Mouse (Mus musculus) hindbrain, embryonic 14.5 days (tissue): Measurements from ENCODE around the gene Dedd2. TPM values are rescaled to one million over a fixed set of nuclear protein-coding genes. Genes with fewer than 3 reads are reported as not detected.
A peak's percentile ranks its signal among the peaks of the same experiment; 100 is the strongest.

ENCODE experiments used
- ATAC-seq: fragments of 200-750 bp; cut with Nextera tagmentation; 2 replicates; pipeline ENCODE4 v1.8.0; 2017; ENCODE audit warnings: moderate number of reproducible peaks, mild to moderate bottlenecking, moderate TSS enrichment, moderate library complexity; ENCODE audit not compliant: low FRiP score
- DNase-seq: peaks from one replicate; pipeline ENCODE4 v3.0.0-alpha.2; 2015; ENCODE audit warnings: low spot score
- H3K27ac ChIP-seq: fragments of 300-500 bp; sonication (generic); 2 replicates; pipeline ENCODE4 v1.5.1; 2014; ENCODE audit warnings: mild to moderate bottlenecking, moderate library complexity
- H3K27me3 ChIP-seq: fragments of 300-500 bp; sonication (generic); 2 replicates; pipeline ENCODE4 v1.6.1; 2014; ENCODE audit warnings: mild to moderate bottlenecking, low read length, mixed read lengths; ENCODE audit not compliant: control insufficient read depth, insufficient read depth
- H3K36me3 ChIP-seq: fragments of 300-500 bp; sonication (generic); replicated peaks from 2 replicates; pipeline ENCODE4 v1.6.1; 2014; ENCODE audit not compliant: control insufficient read depth, insufficient read depth
- H3K4me1 ChIP-seq: fragments of 300-500 bp; sonication (generic); replicated peaks from 2 replicates; pipeline ENCODE4 v1.6.1; 2014; ENCODE audit warnings: antibody characterized with exemption, low read length, mixed read lengths; ENCODE audit not compliant: control insufficient read depth, insufficient read depth
- H3K4me2 ChIP-seq: fragments of 300-500 bp; sonication (generic); replicated peaks from 2 replicates; pipeline ENCODE4 v1.6.1; 2014; ENCODE audit warnings: mild to moderate bottlenecking, moderate library complexity
- H3K4me3 ChIP-seq: fragments of 300-500 bp; sonication (generic); replicated peaks from 2 replicates; pipeline ENCODE4 v1.5.1; 2014; ENCODE audit warnings: mild to moderate bottlenecking, low read length
- H3K9ac ChIP-seq: fragments of 300-500 bp; sonication (generic); 2 replicates; pipeline ENCODE4 v1.6.1; 2014
- H3K9me3 ChIP-seq: fragments of 300-500 bp; sonication (generic); 2 replicates; pipeline ENCODE4 v1.6.1; 2016; ENCODE audit warnings: low read length; ENCODE audit not compliant: control insufficient read depth
- WGBS: fragments of 180-500 bp; shearing (Covaris S2); extraction: QIAGEN DNeasy Blood & Tissue Kit; methylation state at CpG from one replicate; pipeline ENCODE4 v1.1.7; 2014; 5-methylcytosine and 5-hydroxymethylcytosine counted together
- polyA plus RNA-seq: library from polyadenylated mRNA; unstranded; fragments of >200 nt; fragmentation: Nextera tagmentation; extraction: Ambion mirVana; gene quantifications from 2 replicates; pipeline ENCODE4 v1.2.1, GENCODE M21; 2014

The Dedd2 gene
- polyA plus RNA-seq, 1 experiment from 2014 or later, result 13.8 TPM

- H3K4me2 ChIP-seq, result peak overlapping the region; percentile 76
- no peak for DNase-seq
- WGBS, result under 1% methylated on average over 17 of the region's 17 CpGs
Measured at GRCm38 (mm10) chr7:25178317-25178716, 42.1 kb downstream of the Dedd2 start.

GRCm38 (mm10) chr7:25174343-25174742, 46.1 kb downstream of the Dedd2 start:
- Histone ChIP-seq H3K9me3 (no peaks in the 10 kb centered on the region), H3K4me2 (peak overlapping the region; percentile 76), H3K4me3 (no peak overlapping the region), H3K9ac (peak overlapping the region; percentile 12; the same call in 1 of the 2 replicates), H3K4me1 (peaks cover 53% of the 10 kb centered on the region), H3K36me3 (no peaks in the 10 kb centered on the region), H3K27me3 (no peaks in the 10 kb centered on the region), H3K27ac (peak overlapping the region; percentile 61)
- ATAC-seq, result 0 out of 2 replicates have a peak, but pooled peaks have one; percentile 9
- DNase-seq, result no peak
- 30% methylated on average over 10 of the region's 11 CpGs for WGBS

More at GRCm38 (mm10) chr7:25178317-25178716, 42.1 kb downstream of the Dedd2 start:
- H3K4me3 ChIP-seq, result peak overlapping the region; percentile 49
- H3K27me3 ChIP-seq, result peaks cover 14% of the 10 kb centered on the region; the same call in 1 of the 2 replicates
- no peak for ATAC-seq
- H3K9me3 ChIP-seq, result no peaks in the 10 kb centered on the region
- H3K4me1 ChIP-seq, result peaks cover 64% of the 10 kb centered on the region
- H3K9ac ChIP-seq, result peak overlapping the region; percentile 80
- peak overlapping the region; percentile 94 for H3K27ac ChIP-seq
- H3K36me3 ChIP-seq, result no peaks in the 10 kb centered on the region

GRCm38 (mm10) chr7:25172669-25173068, 47.7 kb downstream of the Dedd2 start:
- H3K27me3 ChIP-seq, result no peaks in the 10 kb centered on the region
- H3K4me1 ChIP-seq, result peaks cover 51% of the 10 kb centered on the region
- peak overlapping the region; percentile 61 for H3K27ac ChIP-seq
- DNase-seq (no peak), ATAC-seq (no peak)
- no peaks in the 10 kb centered on the region for H3K9me3 ChIP-seq
- H3K4me3 ChIP-seq, result no peak overlapping the region
- H3K4me2 ChIP-seq, result peak overlapping the region; percentile 76
- H3K36me3 ChIP-seq, result no peaks in the 10 kb centered on the region
- WGBS, result 12% methylated on average over 5 of the region's 5 CpGs
- H3K9ac ChIP-seq, result no peak overlapping the region

GRCm38 (mm10) chr7:25170583-25170982, 49.8 kb downstream of the Dedd2 start:
- H3K36me3 ChIP-seq, result no peaks in the 10 kb centered on the region
- WGBS, result 40% methylated on average over 3 of the region's 3 CpGs
- DNase-seq (no peak), ATAC-seq (no peak)
- H3K27me3 ChIP-seq, result no peaks in the 10 kb centered on the region
- no peaks in the 10 kb centered on the region for H3K9me3 ChIP-seq
- H3K4me1 ChIP-seq, result peaks cover 30% of the 10 kb centered on the region; the same call in 1 of the 2 replicates
- H3K9ac ChIP-seq, result no peak overlapping the region
- H3K4me2 ChIP-seq, result no peak overlapping the region
- H3K27ac ChIP-seq, result no peak overlapping the region
- H3K4me3 ChIP-seq, result no peak overlapping the region

- H3K4me3 ChIP-seq, result no peak overlapping the region
- H3K4me1 ChIP-seq, result no peaks in the 10 kb centered on the region
- no peaks in the 10 kb centered on the region for H3K36me3 ChIP-seq
- no peak overlapping the region for H3K9ac ChIP-seq
- DNase-seq (no peak), ATAC-seq (no peak)
- H3K4me2 ChIP-seq, result no peak overlapping the region
- H3K9me3 ChIP-seq, result no peaks in the 10 kb centered on the region
- 86% methylated on average over 5 of the region's 5 CpGs for WGBS
- no peak overlapping the region for H3K27ac ChIP-seq
- no peaks in the 10 kb centered on the region for H3K27me3 ChIP-seq
Measured at GRCm38 (mm10) chr7:25166106-25166505, 54.3 kb downstream of the Dedd2 start.

- DNase-seq, result no peak
- H3K9me3 ChIP-seq, result no peaks in the 10 kb centered on the region
- H3K36me3 ChIP-seq, result no peaks in the 10 kb centered on the region
- 37% methylated on average over 14 of the region's 14 CpGs for WGBS
- no peaks in the 10 kb centered on the region for H3K27me3 ChIP-seq
- H3K27ac ChIP-seq, result no peak overlapping the region
- peaks cover 46% of the 10 kb centered on the region for H3K4me1 ChIP-seq
- peak overlapping the region; percentile 28; the same call in 1 of the 2 replicates for H3K9ac ChIP-seq
- ATAC-seq, result no peak
- H3K4me3 ChIP-seq, result no peak overlapping the region
- 0 out of 2 replicates have a peak overlapping the region, but pooled peaks have one; percentile 41 for H3K4me2 ChIP-seq
Measured at GRCm38 (mm10) chr7:25156158-25156648, 64.2 kb downstream of the Dedd2 start.

GRCm38 (mm10) chr7:25155469-25156157, 64.8 kb downstream of the Dedd2 start:
- Histone ChIP-seq H3K9ac (peak overlapping the region; percentile 28; the same call in 1 of the 2 replicates), H3K4me2 (peak overlapping the region; percentile 41), H3K36me3 (no peaks in the 10 kb centered on the region), H3K4me3 (no peak overlapping the region), H3K27me3 (no peaks in the 10 kb centered on the region), H3K9me3 (no peaks in the 10 kb centered on the region), H3K27ac (no peak overlapping the region), H3K4me1 (peaks cover 52% of the 10 kb centered on the region)
- no peak for DNase-seq
- 17% methylated on average over 17 of the region's 17 CpGs for WGBS
- no peak for ATAC-seq

- no peak overlapping the region for H3K4me3 ChIP-seq
- H3K4me2 ChIP-seq, result peak overlapping the region; percentile 41
- no peaks in the 10 kb centered on the region for H3K36me3 ChIP-seq
- WGBS, result 49% methylated on average over 4 of the region's 4 CpGs
- no peaks in the 10 kb centered on the region for H3K27me3 ChIP-seq
- H3K27ac ChIP-seq, result peak overlapping the region; percentile 88
- ATAC-seq, result no peak
- H3K4me1 ChIP-seq, result peaks cover 62% of the 10 kb centered on the region
- H3K9me3 ChIP-seq, result no peaks in the 10 kb centered on the region
- H3K9ac ChIP-seq, result peak overlapping the region; percentile 57; the same call in 1 of the 2 replicates
- no peak for DNase-seq
Measured at GRCm38 (mm10) chr7:25154648-25155047, 65.8 kb downstream of the Dedd2 start.

GRCm38 (mm10) chr7:25153841-25154240, 66.6 kb downstream of the Dedd2 start:
- H3K36me3 ChIP-seq, result no peaks in the 10 kb centered on the region
- peak overlapping the region; percentile 24 for H3K4me3 ChIP-seq
- DNase-seq, result no peak
- no peaks in the 10 kb centered on the region for H3K27me3 ChIP-seq
- peaks cover 63% of the 10 kb centered on the region for H3K4me1 ChIP-seq
- no peak for ATAC-seq
- H3K4me2 ChIP-seq, result peak overlapping the region; percentile 41
- 36% methylated on average over 7 of the region's 7 CpGs for WGBS
- H3K9ac ChIP-seq, result peak overlapping the region; percentile 57
- H3K9me3 ChIP-seq, result no peaks in the 10 kb centered on the region
- peak overlapping the region; percentile 88 for H3K27ac ChIP-seq
